Mouse (Mus musculus): ENCODE measurements around the gene Abcb10. TPM values are rescaled to one million over a fixed set of nuclear protein-coding genes. Genes with fewer than 3 reads are reported as not detected.
A peak's percentile ranks its signal among the peaks of the same experiment; 100 is the strongest.
"Not testable (repeated sequence)": the region's sequence is repeated elsewhere in the genome, so short reads cannot be mapped to it uniquely, and the experiment has no call there.

Gene Abcb10
- 11.1 and 11.5 TPM in 2 replicates for polyA plus RNA-seq (2014; fragmentation: Nextera tagmentation; extraction: Ambion mirVana)

GRCm38 (mm10) chr8:123982826-123983400 is at the start of gene Abcb10:
TSS of gene Abcb10 (minus strand) at chr8:123983122.
- Histone ChIP-seq H3K36me3 (ENCODE audit: control insufficient read depth, insufficient read depth, low read length) (no peaks in the 10 kb centered on the region), H3K27ac (ENCODE audit: low read depth, low read length) (0 out of 2 replicates have a peak within 1 kb of the TSS, but pooled peaks have one; percentile 44), H3K4me1 (ENCODE audit: control insufficient read depth, insufficient read depth, low read length) (peaks cover 10% of the 10 kb centered on the region), H3K27me3 (replicated peaks; ENCODE audit: control insufficient read depth, insufficient read depth, low read length) (no peaks in the 10 kb centered on the region), H3K9ac (ENCODE audit: low read length) (peak within 1 kb of the TSS; percentile 83), H3K4me2 (ENCODE audit: low read length) (peak within 1 kb of the TSS; percentile 94), H3K4me3 (ENCODE audit: low read depth, low read length) (peak within 1 kb of the TSS; percentile 60), H3K9me3 (replicated peaks; ENCODE audit: control insufficient read depth, low read length) (no peaks in the 10 kb centered on the region)
- ATAC-seq (peak; percentile 87), DNase-seq (ENCODE audit: low spot score) (peak; percentile 74)
- under 1% methylated on average over 44 of the region's 56 CpGs for WGBS

- 89% methylated on average over 6 of the region's 6 CpGs for WGBS
- no peaks in the 10 kb centered on the region for H3K27me3 ChIP-seq (replicated peaks; ENCODE audit: control insufficient read depth, insufficient read depth, low read length)
- no peaks in the 10 kb centered on the region for H3K4me1 ChIP-seq (ENCODE audit: control insufficient read depth, insufficient read depth, low read length)
- H3K9ac ChIP-seq (ENCODE audit: low read length) = no peak overlapping the region
- H3K4me2 ChIP-seq (ENCODE audit: low read length) = no peak overlapping the region
- H3K4me3 ChIP-seq (ENCODE audit: low read depth, low read length) = no peak overlapping the region
- H3K9me3 ChIP-seq (replicated peaks; ENCODE audit: control insufficient read depth, low read length) = no peaks in the 10 kb centered on the region
- H3K36me3 ChIP-seq (ENCODE audit: control insufficient read depth, insufficient read depth, low read length) = peaks cover 63% of the 10 kb centered on the region
- no peak for ATAC-seq
- H3K27ac ChIP-seq (ENCODE audit: low read depth, low read length) = no peak overlapping the region
- no peak for DNase-seq (ENCODE audit: low spot score)
These were observed 44.9 kb upstream of the Abcb10 start for GRCm38 (mm10) chr8:124027831-124028230.

GRCm38 (mm10) chr8:124026265-124026664 is 43.3 kb upstream of the Abcb10 start:
- H3K27ac ChIP-seq (ENCODE audit: low read depth, low read length); ATAC-seq; H3K4me2 ChIP-seq (ENCODE audit: low read length); H3K4me1 ChIP-seq (ENCODE audit: control insufficient read depth, insufficient read depth, low read length); H3K4me3 ChIP-seq (ENCODE audit: low read depth, low read length); H3K9ac ChIP-seq (ENCODE audit: low read length); H3K9me3 ChIP-seq (replicated peaks; ENCODE audit: control insufficient read depth, low read length); DNase-seq (ENCODE audit: low spot score); H3K27me3 ChIP-seq (replicated peaks; ENCODE audit: control insufficient read depth, insufficient read depth, low read length): not testable (repeated sequence)
- 76% methylated on average over 2 of the region's 2 CpGs for WGBS
- H3K36me3 ChIP-seq (ENCODE audit: control insufficient read depth, insufficient read depth, low read length) = peaks cover 59% of the 10 kb centered on the region

- under 1% methylated on average over 72 of the region's 74 CpGs for WGBS
- peak within 1 kb of the TSS; percentile 69 for H3K4me2 ChIP-seq (ENCODE audit: low read length)
- peak within 1 kb of the TSS; percentile 92 for H3K27ac ChIP-seq (ENCODE audit: low read depth, low read length)
- ATAC-seq = peak; percentile 93
- peak within 1 kb of the TSS; percentile 76 for H3K4me3 ChIP-seq (ENCODE audit: low read depth, low read length)
- peak within 1 kb of the TSS; percentile 71 for H3K9ac ChIP-seq (ENCODE audit: low read length)
- peaks cover 19% of the 10 kb centered on the region for H3K4me1 ChIP-seq (ENCODE audit: control insufficient read depth, insufficient read depth, low read length)
- H3K36me3 ChIP-seq (ENCODE audit: control insufficient read depth, insufficient read depth, low read length) = peaks cover 19% of the 10 kb centered on the region; the same call in 1 of the 2 replicates
- peak; percentile 94 for DNase-seq (ENCODE audit: low spot score)
- no peaks in the 10 kb centered on the region for H3K27me3 ChIP-seq (replicated peaks; ENCODE audit: control insufficient read depth, insufficient read depth, low read length)
- H3K9me3 ChIP-seq (replicated peaks; ENCODE audit: control insufficient read depth, low read length) = no peaks in the 10 kb centered on the region
These were observed 38.6 kb upstream of the Abcb10 start, which contains the start of the genes Taf5l and Urb2 for GRCm38 (mm10) chr8:124021237-124022227. TSS of gene Taf5l (minus strand) at chr8:124021397. TSS of gene Urb2 (plus strand) at chr8:124021508.

GRCm38 (mm10) chr8:124020439-124021236 is 37.7 kb upstream of the Abcb10 start:
- ATAC-seq = peak; percentile 90
- H3K4me3 ChIP-seq (ENCODE audit: low read depth, low read length) = peak overlapping the region; percentile 76

GRCm38 (mm10) chr8:124019782-124020181 is 36.9 kb upstream of the Abcb10 start:
- WGBS = 39% methylated on average over 13 of the region's 13 CpGs

More at GRCm38 (mm10) chr8:124020439-124021236, 37.7 kb upstream of the Abcb10 start:
- Histone ChIP-seq H3K4me2 (ENCODE audit: low read length) (peak overlapping the region; percentile 69), H3K27me3 (replicated peaks; ENCODE audit: control insufficient read depth, insufficient read depth, low read length) (no peaks in the 10 kb centered on the region), H3K9ac (ENCODE audit: low read length) (peak overlapping the region; percentile 71), H3K36me3 (ENCODE audit: control insufficient read depth, insufficient read depth, low read length) (peaks cover 13% of the 10 kb centered on the region; the same call in 1 of the 2 replicates), H3K9me3 (replicated peaks; ENCODE audit: control insufficient read depth, low read length) (no peaks in the 10 kb centered on the region), H3K27ac (ENCODE audit: low read depth, low read length) (peak overlapping the region; percentile 92), H3K4me1 (ENCODE audit: control insufficient read depth, insufficient read depth, low read length) (peaks cover 19% of the 10 kb centered on the region)
- DNase-seq (ENCODE audit: low spot score) = peak; percentile 75
- under 1% methylated on average over 61 of the region's 87 CpGs for whole genome bisulfite sequencing

GRCm38 (mm10) chr8:124014751-124015150 is 31.8 kb upstream of the Abcb10 start:
- 92% methylated on average over 3 of the region's 3 CpGs for WGBS
- no peak for ATAC-seq
- Histone ChIP-seq H3K4me1 (ENCODE audit: control insufficient read depth, insufficient read depth, low read length) (peaks cover 6% of the 10 kb centered on the region; the same call in 1 of the 2 replicates), H3K9me3 (replicated peaks; ENCODE audit: control insufficient read depth, low read length) (no peaks in the 10 kb centered on the region), H3K4me3 (ENCODE audit: low read depth, low read length) (no peak overlapping the region), H3K4me2 (ENCODE audit: low read length) (no peak overlapping the region), H3K36me3 (ENCODE audit: control insufficient read depth, insufficient read depth, low read length) (no peaks in the 10 kb centered on the region), H3K27me3 (replicated peaks; ENCODE audit: control insufficient read depth, insufficient read depth, low read length) (no peaks in the 10 kb centered on the region), H3K9ac (ENCODE audit: low read length) (no peak overlapping the region), H3K27ac (ENCODE audit: low read depth, low read length) (no peak overlapping the region)
- no peak for DNase-seq (ENCODE audit: low spot score)

More at GRCm38 (mm10) chr8:124019782-124020181, 36.9 kb upstream of the Abcb10 start:
- H3K9me3 ChIP-seq (replicated peaks; ENCODE audit: control insufficient read depth, low read length) = no peaks in the 10 kb centered on the region
- H3K4me3 ChIP-seq (ENCODE audit: low read depth, low read length) = peak overlapping the region; percentile 76; the same call in 1 of the 2 replicates
- peaks cover 6% of the 10 kb centered on the region; the same call in 1 of the 2 replicates for H3K36me3 ChIP-seq (ENCODE audit: control insufficient read depth, insufficient read depth, low read length)
- DNase-seq (ENCODE audit: low spot score) = no peak
- no peaks in the 10 kb centered on the region for H3K27me3 ChIP-seq (replicated peaks; ENCODE audit: control insufficient read depth, insufficient read depth, low read length)
- H3K9ac ChIP-seq (ENCODE audit: low read length) = peak overlapping the region; percentile 41
- ATAC-seq = no peak
- peak overlapping the region; percentile 69 for H3K4me2 ChIP-seq (ENCODE audit: low read length)
- H3K27ac ChIP-seq (ENCODE audit: low read depth, low read length) = no peak overlapping the region
- peaks cover 19% of the 10 kb centered on the region for H3K4me1 ChIP-seq (ENCODE audit: control insufficient read depth, insufficient read depth, low read length)

- H3K4me1 ChIP-seq (ENCODE audit: control insufficient read depth, insufficient read depth, low read length); H3K27me3 ChIP-seq (replicated peaks; ENCODE audit: control insufficient read depth, insufficient read depth, low read length); H3K4me3 ChIP-seq (ENCODE audit: low read depth, low read length); H3K36me3 ChIP-seq (ENCODE audit: control insufficient read depth, insufficient read depth, low read length); H3K27ac ChIP-seq (ENCODE audit: low read depth, low read length); ATAC-seq; DNase-seq (ENCODE audit: low spot score); H3K9me3 ChIP-seq (replicated peaks; ENCODE audit: control insufficient read depth, low read length); H3K4me2 ChIP-seq (ENCODE audit: low read length); H3K9ac ChIP-seq (ENCODE audit: low read length): not testable (repeated sequence)
- 91% methylated on average over 7 of the region's 7 CpGs for WGBS
These were observed 31.4 kb upstream of the Abcb10 start for GRCm38 (mm10) chr8:124014299-124014698.

Data from forebrain, embryonic 14.5 days (tissue).